Mouse (Mus musculus) embryonic fibroblast, embryonic 13.5 days (primary cell): Measurements from ENCODE around the gene Got2.

Source experiments
- CTCF ChIP-seq: IDR thresholded peaks from 2 replicates; pipeline ENCODE4 v1.5.1; 2011; ENCODE audit warnings: mild to moderate bottlenecking, control low read depth, low read length, moderate library complexity, borderline replicate concordance; ENCODE audit not compliant: insufficient read depth
- POLR2A ChIP-seq: IDR thresholded peaks from 2 replicates; pipeline ENCODE4 v1.6.1; 2011; ENCODE audit warnings: low read depth, mild to moderate bottlenecking, control low read depth, low read length, moderate library complexity

GRCm38 (mm10) chr8:95839289-95839688, 49.1 kb downstream of the Got2 start:
- no peak for TF ChIP-seq CTCF
- no peak for TF ChIP-seq POLR2A
